Mouse (Mus musculus) central nervous system, embryonic 18 days (tissue): Measurements from ENCODE around the gene Map2k1. TPM values are rescaled to one million over a fixed set of nuclear protein-coding genes. Genes with fewer than 3 reads are reported as not detected.

Experiments used
- polyA plus RNA-seq: library from polyadenylated mRNA; depleted of rRNA; stranded (reverse); fragments of >200 nt; gene quantifications from 2 replicates; pipeline ENCODE4 v1.2.3, GENCODE M21; 2012; rRNA removed

Map2k1 gene
- polyA plus RNA-seq = 47.5 and 47.7 TPM in 2 replicates

GRCm38 (mm10) chr9:64253021-64253904, at the start of gene Map2k1:
Gene Map2k1 (minus strand): TSS chr9:64253631.

GRCm38 (mm10) chr9:64281105-64281780, 27.8 kb upstream of the Map2k1 start, which contains the start of gene Tipin:
Gene Tipin (plus strand): TSS chr9:64281581.

DNA sequence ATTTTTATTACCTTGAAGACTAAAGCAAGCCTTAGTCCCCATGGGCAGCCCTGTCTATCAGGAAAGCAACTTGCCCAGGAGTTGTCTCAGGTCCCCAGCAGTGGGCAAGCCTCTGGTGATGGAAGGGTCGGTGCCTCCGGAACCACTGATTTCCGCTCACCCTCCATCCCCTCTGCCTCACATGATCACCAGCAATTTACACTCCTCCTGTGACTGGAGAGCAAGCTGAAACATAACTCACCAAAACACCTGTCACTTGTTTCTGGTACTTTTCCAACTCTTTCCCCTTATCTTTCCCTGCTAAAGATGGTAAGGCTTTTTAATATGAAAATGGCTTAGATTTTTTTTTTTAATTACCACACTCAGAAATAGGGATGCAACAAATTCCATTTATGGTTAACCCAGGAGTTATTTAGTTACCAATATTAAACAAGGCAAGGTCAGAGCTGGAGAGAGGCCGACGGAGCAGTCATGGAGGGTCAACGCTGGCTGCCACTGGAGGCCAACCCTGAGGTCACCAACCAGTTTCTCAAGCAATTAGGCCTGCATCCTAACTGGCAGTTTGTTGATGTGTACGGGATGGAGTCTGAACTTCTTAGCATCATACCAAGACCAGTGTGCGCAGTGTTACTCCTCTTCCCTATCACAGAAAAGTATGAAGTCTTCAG, 18.5 kb downstream of the Map2k1 start, which contains the start of gene Uchl4:
Gene Uchl4, plus strand, starts transcription at position 434 of the 668 bp plus-strand sequence.

GRCm38 (mm10) chr9:64178974-64179646, 74.3 kb downstream of the Map2k1 start, which contains the start of gene Snapc5:
Gene Snapc5 (plus strand): TSS chr9:64179274.

DNA sequence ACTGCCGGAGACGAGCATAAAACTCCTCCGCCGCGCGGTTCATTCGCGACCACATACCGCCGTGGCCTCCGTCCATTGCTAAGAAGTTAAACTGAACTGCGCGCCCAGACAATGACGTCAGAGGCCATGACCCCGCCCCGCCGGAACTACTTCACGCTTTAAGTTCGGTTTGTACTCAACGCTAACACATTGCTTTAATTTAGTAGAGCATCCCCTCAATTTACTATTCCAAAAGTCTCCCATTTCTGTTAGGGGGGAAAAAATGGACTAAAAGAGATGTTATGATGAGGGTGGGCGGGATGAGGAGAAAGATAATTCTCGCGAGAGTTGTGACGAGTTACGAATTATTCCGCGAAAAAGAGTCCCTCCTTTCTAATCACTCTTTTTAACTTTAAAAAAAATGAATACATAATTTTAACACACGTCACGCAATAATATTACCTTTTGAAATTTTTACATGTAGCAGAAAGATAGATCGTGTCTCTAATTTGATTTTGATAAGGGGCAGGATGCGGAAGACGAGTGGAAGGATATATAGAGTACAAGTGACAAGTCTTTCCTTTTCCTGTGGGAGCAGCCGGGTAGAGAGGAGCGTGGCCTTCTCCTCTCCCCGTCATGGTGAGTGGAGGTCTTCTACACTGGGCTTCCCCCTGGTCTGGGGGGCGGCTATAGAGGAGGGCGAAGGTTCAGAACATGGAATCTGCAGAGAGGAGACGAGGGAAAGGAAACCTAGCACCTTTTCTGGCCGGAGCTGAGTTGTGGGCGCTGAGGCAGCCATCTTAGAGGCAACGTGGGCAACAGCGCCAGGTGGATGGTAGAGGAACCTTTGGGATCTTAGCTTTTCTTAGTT, 80.4 kb downstream of the Map2k1 start, which contains the start of the genes Zwilch and Rpl4:
Gene Zwilch, minus strand, starts transcription at position 289 of the 850 bp plus-strand sequence.
Gene Rpl4, plus strand, starts transcription at position 560 of the 850 bp plus-strand sequence.

Other genes with a start within 250 kb of the Map2k1 start
- gene Smad6, start 231.6 kb downstream of the Map2k1 start, polyA plus RNA-seq = 3.5 and 4.2 TPM in 2 replicates
- gene Lctl, start 136.5 kb downstream of the Map2k1 start, polyA plus RNA-seq = 0.24 TPM in 1 of 2 replicates, not detected in the other
- gene Zwilch, start 80.5 kb downstream of the Map2k1 start, polyA plus RNA-seq = 11.3 and 14.9 TPM in 2 replicates
- 804 and 806 TPM in 2 replicates for gene Rpl4, start 80.3 kb downstream of the Map2k1 start, polyA plus RNA-seq
- 21.1 and 21.7 TPM in 2 replicates for gene Snapc5, start 74.4 kb downstream of the Map2k1 start, polyA plus RNA-seq
- gene Uchl4, start 18.4 kb downstream of the Map2k1 start, polyA plus RNA-seq = 0.10 and 0.27 TPM in 2 replicates
- gene Tipin, start 27.9 kb upstream of the Map2k1 start, polyA plus RNA-seq = 50.4 and 56.7 TPM in 2 replicates
- 23.0 and 24.0 TPM in 2 replicates for gene Dis3l, start 87.7 kb upstream of the Map2k1 start, polyA plus RNA-seq
- 7.2 and 9.2 TPM in 2 replicates for gene Megf11, start 132.0 kb upstream of the Map2k1 start, polyA plus RNA-seq